Mouse (Mus musculus) cerebellum, postnatal 36 days (tissue): ENCODE data around the gene Lbr.

ENCODE experiments used
- DNase-seq, 2 experiments: peaks; one replicate each; pipeline ENCODE4 v3.0.0; 2021 to 2022; ENCODE audit warnings: mixed read lengths in 2 of 2

The Lbr gene

DNA sequence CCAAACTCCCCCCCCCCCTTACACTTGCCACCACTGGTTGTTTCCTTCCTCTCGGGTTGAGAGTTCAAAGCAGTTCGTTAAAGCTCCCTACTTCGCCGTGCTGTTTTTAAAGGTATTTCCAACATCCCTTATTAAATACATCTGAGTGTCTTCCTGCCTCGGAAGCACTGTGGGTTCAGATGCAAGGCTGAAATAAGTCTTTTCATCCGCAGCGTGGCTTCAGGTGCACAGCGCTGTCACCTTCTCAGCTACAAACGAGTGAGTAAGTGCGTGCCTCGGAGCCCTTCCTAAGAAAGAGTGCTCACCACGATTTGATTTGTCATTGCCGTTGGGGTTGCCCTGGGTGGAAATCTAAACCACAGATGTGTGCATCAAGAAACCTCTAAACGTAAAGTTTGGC lies at the start of gene Lbr:
Lbr (minus strand) TSS at position 266 of the 400 bp plus-strand sequence.
- peak; percentile 18 to 40 for DNase-seq

DNA sequence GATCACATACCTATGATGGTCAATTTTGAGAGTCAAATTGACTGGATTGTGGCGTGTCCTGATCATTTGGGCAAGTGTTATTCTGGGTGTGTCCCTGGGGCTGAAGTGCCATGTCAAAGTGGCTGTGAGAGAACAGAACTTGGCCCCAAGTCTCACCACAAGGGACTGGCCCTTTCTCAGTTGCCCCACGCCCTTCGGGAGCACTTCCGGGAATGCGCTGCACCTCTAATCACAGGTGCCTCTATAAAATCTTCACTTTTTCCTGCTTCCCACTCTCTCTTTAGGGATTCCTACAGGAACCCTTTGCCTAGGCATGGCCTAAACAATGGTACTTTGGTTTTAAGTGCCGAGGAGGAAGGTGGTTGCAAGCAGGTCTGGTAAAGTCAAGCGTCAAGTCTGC lies 46.8 kb upstream of the Lbr start:
- DNase-seq, result no peak

DNA sequence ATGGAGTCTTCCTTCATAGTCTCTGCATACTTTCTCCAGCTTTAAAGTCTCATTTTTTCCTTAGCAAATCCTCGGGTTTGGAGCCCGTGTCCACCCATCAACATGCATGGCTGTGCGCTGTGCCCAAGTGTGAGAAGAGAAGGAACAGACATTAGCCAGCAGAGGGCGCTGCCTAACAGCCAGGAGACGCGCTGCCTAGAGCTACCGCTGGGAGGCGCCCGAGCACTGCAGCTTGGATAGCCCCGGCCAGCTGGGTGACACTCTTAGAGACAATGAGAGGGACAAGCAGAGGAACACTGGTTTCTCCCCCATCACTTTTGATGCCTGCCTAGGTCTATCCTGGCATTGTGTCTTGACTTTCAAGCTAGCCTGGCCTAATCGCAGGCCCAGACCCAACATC lies 46.0 kb upstream of the Lbr start:
- peak; percentile 88 to 94 for DNase-seq

DNA sequence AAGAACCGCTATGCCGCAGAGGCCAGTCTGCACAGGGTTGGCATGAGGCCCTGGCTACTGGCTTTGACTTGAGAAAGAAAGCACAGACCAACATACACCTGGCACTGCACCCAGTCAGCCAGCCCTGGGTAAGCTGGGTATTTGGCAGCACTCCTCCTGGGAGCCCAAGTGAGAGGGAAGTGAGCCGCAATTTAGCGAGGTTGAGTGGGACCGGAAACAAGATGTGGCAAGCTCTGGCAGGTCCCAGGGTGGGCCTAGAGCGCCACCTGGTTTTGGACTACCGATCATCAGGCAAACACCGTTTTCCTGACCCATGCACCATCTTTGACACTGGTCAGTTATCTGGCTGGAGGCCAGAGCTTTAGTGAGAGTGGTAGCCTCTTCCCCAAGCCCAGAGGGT lies 38.7 kb upstream of the Lbr start:
- peak; percentile 60 to 61 for DNase-seq

DNA sequence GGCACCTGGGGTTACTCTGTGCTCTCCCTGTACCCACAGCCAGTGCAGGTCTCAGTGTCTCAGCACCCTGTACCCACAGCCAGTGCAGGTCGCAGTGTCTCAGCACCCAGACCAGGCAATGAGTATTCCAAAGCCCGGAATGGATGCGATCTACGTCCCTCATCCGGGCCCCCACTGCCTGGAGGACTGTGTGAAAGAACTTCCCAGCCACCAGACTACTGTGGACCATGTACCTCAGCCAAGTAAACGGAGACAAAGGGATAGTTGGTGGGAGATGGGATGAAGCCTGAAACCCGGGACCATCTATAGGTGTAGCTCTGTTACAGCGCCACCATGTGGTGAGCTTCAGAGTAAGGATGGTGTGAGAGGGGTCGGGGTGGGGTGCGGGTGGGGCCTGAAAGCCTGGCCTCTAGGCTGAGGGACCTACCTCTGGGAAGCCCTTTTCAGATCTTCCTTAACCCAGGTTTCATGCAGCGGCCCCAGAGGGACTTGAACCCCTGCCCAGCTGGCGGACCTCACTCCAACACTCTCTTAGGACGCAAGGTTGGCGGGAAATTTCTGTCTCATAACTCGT lies 38.0 kb upstream of the Lbr start:
- DNase-seq, result peak; percentile 9 to 16

DNA sequence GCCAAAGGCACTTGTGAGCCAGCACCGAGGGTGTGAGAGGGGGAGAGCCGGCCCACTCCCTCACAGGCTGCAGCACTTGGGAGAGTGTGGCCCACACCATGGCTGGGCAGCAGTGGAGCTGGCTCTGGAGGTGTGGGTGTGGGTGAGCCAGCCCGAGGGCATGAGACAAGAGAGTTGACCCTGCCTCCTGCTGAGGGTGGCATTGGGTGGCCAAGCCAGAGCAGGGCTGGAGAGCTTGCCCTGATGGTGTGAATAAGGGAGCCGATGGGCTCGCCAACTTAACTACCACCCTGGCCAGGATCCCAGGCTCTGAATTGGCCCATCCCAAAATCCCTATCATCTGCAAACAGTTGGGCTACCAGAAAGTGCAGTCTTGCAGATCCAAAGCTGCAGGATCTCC lies 35.6 kb upstream of the Lbr start:
- DNase-seq, result no peak

DNA sequence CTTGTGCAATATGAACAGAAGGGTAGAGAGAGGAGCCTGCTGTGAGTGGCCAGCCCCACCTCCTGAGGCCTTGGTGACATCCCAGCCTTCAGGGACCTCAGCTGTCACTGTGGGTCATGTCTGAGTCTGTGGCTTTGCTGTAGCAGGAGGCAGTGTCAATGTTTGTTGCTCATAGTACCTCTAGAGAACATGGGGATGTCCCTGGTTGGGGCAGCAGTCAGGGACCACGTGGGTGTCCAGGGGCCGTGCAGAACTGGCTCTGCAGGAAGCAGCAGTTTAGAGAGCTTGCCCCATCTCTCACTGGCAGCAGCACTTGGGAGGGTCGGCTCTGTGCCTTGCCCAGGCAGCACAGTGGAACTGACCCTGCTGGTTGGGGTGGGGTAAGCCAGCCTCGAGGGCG lies 34.2 kb upstream of the Lbr start:
- DNase-seq, result peak in 1 of 2 experiments; percentile 9

DNA sequence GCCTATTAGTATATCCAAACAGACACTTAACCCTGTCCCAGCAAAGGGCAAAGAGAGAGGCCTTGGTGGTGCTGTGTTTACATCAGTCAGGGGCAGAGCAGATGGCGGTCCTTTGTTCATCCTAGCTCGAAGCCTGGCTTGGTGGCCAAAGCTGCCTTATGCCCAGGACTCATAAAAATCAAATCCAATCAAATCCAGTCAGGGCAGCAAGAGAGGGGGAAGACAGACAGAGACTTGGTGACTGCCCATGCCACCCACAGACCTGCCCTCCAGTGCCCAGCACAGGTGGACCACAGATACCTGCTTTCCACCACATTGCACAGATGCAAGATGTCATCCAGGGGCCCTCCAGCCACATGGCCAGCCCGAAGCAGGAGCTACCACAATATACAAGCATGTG lies 33.8 kb upstream of the Lbr start:
- DNase-seq, result no peak

DNA sequence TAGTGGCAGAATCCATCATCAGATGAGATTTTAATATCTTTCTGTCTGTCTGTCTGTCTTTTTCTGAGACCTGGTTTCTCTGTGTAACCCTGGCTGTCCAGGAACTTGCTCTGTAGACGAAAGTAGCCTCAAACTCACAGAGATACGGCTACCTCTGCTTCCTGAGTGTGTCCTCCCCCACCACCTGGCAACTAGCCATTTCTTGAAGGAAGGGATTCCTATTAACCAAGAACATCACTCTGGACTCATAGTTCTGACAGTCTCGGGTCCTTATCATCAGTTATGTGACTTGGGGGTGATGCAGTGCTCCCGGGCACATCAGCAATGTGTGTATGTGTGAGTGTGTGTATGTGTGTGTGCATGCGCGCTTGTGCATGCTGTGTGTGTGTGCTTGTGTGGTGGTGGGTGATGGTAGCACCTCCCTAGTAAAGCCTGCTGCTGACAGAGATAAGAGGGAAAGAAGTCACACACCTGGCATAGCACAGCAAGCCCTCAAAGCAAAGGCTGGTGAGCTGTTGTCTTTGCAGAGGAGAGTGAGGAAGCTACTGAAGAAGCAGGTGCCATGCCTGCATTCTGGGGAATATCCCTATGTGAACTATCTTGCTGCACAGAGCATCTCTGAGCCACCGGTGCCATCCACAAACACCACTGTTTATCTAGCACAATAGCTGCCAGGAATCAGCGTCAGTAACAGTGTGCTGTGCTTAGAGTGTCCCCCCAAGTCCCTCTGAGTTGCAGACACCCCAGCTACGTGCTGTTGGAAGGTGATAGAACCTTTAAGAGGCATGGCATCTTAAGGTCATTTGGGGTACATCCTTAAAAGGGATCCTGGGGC lies 30.5 kb upstream of the Lbr start:
- DNase-seq, result no peak

DNA sequence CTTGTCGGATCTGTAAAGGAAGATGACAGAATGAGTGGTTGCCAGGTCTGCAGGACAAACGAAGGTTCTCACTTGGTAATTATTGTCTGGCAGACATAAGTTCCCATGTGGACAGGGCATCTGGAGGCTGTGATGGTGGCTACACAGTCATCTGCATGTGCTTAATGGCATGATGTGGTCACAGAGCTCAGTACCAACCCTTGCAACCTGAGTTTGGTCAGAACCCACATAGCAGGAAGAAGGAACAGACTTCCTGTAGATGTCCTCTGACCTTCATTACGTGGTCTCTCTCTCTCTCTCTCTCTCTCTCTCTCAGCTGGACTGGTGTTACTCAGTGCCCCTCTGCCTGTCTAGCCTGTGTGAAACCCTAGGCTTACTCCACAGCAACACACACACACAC lies 29.8 kb upstream of the Lbr start:
- DNase-seq, result no peak

DNA sequence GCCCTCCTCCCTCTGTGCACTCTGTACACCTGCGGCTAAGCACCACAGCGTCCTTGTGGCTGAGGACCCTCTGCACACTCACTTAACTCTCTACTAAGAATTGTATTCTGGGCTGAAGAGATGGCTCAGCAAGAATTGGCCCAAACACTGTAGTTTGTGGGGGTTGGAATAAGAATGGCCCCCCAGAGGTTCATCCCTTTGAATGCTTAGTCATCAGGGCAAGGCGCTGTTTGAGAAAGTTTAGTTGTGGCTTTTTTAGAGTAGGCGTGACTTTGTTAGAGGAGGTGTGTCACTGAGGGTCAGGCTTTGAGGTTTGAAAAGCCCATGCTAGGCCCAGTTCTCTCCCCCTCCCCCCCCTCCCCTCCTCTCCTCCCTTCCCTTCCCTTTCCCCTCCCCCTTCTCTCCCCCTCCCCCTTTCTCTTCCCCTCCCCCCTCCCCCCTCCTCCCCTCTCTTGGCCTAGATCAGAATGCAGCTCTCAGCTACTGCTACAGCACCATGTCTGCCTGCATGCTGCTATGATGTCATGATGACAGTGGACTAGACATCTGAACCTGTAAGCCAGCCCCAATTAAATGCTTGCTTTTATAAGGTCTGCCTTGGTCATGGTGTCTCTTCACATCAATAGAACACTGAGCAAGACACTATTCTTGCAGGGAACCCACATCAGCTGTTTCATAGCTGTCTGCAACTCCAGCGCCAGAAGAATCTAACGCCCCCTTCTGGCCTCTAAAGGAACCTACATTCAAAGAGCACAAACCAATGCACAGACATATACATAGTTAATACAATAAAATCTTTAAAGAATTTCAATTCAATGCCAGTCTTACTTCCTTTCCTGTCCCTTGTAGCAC lies 23.8 kb upstream of the Lbr start:
- DNase-seq, result no peak

DNA sequence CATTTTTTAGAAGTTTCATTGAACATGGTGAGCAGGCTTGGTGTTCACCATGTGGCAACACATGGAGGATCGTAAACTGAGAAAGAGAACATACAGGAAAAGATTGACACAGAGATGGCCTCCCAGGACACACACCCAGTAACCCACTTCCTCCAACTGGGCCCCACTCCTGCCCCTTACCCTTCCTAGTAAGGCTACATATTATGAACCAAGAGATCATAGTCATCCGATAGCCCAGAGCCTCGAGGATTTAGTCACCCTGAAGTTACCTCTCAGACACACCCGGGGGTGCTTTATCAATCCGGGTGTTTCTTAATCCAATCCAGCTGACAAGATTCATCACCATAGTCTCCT lies 23.0 kb upstream of the Lbr start:
- DNase-seq, result no peak

DNA sequence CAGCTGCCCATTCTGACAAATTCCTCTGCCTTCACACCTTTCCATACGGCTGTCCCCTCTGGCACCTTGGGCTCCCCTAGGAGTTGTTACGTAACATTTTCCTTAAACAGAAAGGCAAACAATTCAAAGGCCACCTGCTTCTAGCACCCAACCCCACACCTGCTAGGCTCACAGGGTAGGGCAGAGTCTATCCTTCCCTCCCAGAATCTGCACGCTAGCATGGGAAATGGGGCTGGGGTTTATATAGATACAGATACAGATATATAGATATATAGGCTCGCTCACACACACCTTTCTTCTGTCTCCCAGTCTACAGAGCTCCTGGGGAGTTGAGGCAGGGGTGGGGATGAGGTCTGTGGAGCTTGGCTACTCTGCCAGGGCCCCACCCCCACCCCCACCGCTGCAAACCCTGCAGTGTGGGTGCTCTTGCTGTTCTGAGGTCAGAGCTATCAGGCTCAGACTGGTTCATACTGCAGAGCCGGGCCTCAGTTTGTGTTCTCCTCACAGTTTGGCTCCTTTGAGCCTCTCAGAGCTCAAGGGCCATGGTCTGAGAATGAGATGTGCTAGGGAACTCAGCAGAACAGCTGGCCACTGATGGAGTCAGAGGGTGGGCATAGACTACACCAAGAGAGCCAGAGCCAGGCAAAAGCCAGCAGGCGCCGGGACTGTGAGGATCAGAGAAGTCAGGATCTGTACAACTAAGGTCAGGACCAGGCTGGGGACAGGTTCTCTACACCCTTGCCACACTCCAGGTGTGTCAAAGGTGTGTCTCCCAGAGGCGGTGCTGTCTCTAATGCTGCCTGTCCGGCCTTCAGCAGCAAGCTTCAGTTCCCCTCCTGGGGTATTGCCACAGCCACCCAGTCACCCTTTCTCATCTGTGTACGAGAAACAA lies 22.4 kb upstream of the Lbr start:
- DNase-seq, result no peak

DNA sequence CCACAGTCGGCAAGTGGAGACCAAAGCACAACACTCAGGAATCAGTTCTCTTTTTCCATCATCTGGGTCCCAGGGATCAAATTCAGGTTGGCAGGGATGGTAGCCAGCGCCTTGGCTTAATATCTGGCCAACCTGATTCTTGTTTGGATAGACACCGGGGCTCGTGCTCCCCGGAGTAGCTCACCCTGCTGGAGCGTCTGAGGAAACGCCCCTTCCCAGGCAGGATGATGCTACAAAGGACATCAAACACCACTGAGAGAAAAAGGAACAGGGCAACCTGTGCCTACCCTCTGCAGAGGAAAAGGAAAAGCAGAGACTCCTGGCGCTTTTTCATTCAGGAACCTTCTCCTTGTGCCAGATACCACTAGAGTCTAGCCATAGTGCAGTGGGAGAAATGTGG lies 20.6 kb upstream of the Lbr start:
- no peak for DNase-seq

DNA sequence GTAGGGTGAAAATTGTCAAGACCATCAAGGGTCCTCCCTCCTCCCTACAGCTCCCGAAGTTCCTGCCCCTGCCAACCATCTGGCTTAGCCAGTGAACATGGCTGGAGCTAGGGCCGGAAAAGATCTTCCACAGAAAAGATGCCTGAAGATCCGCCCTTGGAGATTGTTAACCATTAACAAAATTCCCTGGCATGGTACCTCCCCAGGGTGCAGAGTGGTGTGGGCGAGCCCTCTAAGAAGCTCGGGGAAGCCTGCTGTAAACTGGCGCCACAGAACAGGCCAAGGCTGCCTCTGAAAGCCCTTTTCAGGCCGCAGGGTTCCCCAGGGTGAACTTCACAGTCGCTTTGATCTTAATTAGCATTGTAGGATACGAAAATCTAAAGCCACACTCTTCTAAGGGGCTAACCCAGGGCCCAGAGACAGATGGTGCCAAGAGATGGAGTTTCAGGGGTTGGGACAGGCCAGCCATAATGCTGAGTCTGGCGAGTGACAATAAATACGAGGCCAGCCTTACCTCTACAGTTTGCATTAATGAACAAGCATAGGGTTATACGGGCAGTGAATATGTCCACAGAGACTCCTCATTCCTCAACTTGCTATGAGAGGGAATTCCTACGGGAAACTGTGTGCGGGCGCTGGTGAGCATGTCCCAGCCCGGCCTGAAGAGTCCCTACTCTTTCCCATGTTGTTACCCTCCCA lies 20.0 kb upstream of the Lbr start:
- DNase-seq, result no peak

DNA sequence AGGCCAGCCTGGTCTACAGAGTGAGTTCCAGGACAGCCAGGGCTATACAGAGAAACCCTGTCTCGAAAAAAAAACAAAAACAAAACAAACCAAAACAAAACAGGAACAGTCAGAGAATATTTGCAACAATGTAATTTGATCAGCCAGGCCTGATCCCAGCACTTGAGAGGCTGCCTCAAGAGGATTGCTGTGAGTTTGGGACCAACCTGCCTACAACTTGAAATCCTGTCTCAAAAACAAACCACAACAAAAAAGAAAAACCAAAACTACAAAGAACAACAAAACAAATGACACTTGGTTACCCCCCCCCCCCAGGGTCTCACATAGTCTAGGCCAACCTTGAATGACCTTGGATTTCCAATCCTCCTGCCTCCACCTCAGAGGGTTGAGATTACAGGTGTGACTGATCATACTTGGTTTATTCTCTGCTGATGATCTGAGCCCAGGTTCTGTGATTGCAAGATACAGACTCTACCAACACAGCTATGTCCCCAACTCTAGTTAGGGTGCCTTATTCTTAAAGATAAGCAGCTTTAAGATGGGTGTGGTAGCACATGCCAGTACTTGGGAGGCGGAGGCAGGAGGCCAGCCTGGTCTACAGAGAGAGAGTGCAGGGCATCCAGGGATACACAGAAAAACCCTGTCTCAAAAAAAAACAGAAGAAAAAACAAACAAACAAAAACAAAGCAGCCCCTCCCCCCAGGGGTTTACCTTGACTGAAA lies 18.5 kb upstream of the Lbr start:
- DNase-seq, result no peak

DNA sequence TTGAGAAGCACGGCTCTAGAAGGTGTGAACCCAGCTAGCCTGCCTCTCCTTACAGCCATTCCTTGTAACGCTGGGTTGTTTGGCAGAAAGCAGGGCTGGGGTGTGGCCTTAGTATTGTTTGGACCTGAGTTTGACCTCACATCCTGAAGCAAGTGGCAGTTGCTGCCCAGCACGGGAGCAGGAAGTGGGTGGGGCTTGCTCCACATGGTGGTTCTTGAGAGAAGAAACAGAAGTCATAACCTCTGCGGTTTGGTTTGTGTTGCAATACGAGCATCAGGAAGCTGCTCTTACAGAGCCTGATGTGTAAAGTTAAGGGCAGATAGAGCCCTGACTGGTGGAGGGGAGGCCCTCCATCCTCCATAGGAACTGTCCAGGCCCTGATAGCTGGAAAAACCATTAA lies 17.8 kb upstream of the Lbr start:
- no peak for DNase-seq

DNA sequence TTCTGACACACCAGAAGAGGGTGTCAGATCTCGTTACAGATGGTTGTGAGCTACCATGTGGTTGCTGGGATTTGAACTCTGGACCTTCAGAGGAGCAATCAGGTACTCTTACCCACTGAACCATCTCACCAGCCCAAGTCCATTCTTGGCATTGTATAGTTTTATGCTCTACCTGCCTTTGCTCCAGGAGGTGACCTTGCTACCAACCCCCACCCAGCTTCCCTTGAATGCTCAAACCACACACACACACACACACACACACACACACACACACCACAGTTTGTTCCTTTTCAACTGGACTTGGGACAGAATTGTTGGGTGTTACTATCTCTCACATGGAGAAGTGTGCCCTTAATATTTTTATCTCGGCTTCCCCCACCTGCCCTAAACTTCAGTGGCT lies 13.5 kb upstream of the Lbr start:
- DNase-seq, result no peak

DNA sequence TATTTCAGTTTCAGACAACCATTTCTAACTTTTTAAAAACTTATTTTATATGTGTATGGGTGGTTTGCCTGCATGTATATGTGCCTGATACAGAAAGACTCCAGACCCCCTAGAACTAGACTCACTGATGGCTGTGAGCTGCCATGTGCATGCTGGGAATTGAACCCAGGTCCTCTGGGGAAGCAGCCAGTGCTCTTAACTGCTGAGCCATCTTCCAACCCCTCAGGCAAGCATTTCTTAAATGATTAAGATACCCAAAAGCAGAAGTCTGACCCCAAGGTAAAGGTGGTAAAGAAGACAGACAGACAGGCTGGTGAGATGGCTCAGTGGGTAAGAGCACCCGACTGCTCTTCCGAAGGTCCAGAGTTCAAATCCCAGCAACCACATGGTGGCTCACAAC lies 12.0 kb upstream of the Lbr start:
- DNase-seq, result no peak

DNA sequence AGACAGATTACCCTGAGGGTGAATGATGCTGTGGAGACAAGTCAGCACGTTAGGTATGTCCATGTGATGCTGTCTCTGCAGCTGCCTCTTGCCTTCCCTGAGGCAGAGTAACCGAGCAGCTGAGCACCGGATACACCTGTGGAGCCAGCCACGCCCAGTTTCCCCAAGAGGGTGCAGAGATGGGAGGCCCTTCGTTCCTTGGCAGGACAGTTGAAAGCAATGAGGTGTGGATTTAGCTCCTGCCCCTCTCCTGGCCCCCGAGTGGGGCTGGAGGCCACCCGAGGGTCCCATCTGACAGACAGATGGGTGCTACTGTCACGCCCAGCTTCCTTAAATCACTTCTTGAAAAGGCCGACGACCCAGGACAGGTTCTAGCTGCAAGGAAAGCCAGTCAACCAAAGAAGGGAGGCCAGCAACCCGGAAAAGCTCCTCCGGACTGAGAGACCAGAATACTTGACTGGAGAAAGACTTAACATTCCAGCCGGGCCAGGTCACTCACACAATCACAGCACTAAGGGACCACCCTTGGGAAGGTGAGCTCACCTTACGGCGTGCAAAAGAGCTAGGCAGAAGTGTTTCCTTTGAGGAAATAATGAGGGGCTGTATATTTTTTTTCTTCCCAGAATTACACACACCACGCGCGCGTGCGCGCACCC lies 10.4 kb upstream of the Lbr start:
- no peak for DNase-seq

DNA sequence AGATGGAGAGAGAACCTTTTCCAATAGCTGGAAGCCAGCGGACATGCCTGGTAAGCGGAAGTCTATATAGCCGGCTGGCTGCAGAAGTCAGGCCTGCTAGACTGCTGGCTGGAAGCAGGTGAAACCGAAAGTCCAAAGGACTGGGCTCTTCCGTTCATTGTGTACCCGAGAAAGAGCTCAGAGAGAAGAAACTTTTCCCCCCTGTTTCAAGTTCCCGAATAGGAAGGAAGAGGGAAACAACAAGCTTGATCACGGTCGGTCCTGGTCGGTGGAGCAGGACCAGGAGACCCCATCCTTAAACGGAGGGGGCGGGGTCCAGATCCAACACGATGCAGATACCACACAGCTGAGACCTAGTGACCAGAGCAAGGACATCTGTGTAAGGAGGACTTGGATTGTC lies 9.6 kb upstream of the Lbr start:
- no peak for DNase-seq
